Mouse (Mus musculus) liver, embryonic 14.5 days (tissue): Measurements from ENCODE around the gene Sec1.

ENCODE experiments used
- CTCF ChIP-seq: IDR thresholded peaks from 2 replicates; pipeline ENCODE4 v1.5.1; 2016; ENCODE audit warnings: antibody characterized with exemption, low read depth, control low read depth
- EP300 ChIP-seq: IDR thresholded peaks from 2 replicates; pipeline ENCODE4 v1.6.1; 2016; ENCODE audit warnings: antibody characterized with exemption, low read depth

DNA sequence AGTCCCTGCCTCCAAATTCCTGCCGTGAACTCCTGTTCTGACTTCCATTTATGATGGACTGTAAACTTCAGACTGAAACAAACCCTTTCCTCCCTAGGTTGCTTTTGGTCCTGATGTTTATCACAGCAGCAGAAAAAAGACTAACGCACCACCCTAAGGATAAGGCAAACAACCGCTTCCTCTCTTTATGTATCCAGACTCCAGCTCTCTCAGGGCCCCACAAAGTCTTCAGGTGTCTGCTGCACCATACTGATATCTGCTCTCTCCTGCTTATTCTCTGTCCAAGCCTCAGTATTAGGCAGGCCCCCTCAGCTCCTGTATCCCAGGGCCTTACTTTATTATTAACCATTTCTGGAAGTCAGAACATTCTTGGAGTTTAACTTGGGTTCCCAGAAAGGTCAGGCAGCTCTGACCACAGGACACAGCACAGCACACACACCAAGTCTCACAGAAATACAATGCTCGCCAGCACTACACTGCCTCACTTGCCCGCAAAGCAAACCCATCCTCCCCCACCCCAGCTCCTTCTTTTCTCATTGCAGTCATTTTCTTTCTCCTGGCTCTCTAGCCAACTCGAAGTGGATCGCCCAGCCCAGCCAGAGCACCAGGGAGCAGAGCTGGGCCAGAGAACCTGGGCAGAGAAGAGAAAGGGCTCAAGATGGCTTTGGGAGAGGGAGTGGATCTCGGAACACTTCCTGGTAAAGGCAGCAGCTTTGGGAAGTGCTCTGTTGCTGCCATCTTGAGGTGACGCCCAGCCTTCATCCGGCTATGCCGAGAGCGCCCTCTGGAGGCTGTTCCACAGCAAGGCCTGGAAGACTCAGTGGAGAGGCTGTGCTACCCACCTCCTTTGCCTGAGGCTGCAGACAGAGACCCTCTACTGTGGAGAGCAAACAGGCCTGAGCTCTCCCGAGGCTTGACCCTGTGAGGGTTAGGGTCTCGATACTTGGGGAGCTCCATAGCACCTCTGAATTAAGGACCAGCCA lies 11.8 kb downstream of the Sec1 start:
- TF ChIP-seq CTCF (peak; percentile 97), EP300 (no peak)
